Mouse (Mus musculus) embryonic facial prominence, embryonic 15.5 days (tissue): ENCODE results near the gene Mllt11. TPM values are rescaled to one million over a fixed set of nuclear protein-coding genes. Genes with fewer than 3 reads are reported as not detected.

Experiments used
- polyA plus RNA-seq: library from polyadenylated mRNA; unstranded; fragments of >200 nt; fragmentation: Nextera tagmentation; extraction: Ambion mirVana; gene quantifications from 2 replicates; pipeline ENCODE4 v1.2.1, GENCODE M21; 2015

Mllt11 gene
- polyA plus RNA-seq, 1 experiment from 2014 or later, result 18.4 TPM

Other genes with a start within 250 kb of the Mllt11 start
- gene Zfp687, start 216.7 kb downstream of the Mllt11 start, polyA plus RNA-seq, result 21.4 and 25.2 TPM in 2 replicates
- 265 and 267 TPM in 2 replicates for gene Psmd4, start 189.6 kb downstream of the Mllt11 start, polyA plus RNA-seq
- 22.3 and 23.0 TPM in 2 replicates for gene Pip5k1a, start 125.2 kb downstream of the Mllt11 start, polyA plus RNA-seq
- 142 and 162 TPM in 2 replicates for gene Vps72, start 121.1 kb downstream of the Mllt11 start, polyA plus RNA-seq
- 1.7 and 3.8 TPM in 2 replicates for gene Tmod4, start 107.7 kb downstream of the Mllt11 start, polyA plus RNA-seq
- gene Scnm1, start 98.2 kb downstream of the Mllt11 start, polyA plus RNA-seq, result 73.0 and 79.5 TPM in 2 replicates
- 16.9 and 17.4 TPM in 2 replicates for gene Lysmd1, start 98.1 kb downstream of the Mllt11 start, polyA plus RNA-seq
- 6.6 and 7.6 TPM in 2 replicates for gene Tnfaip8l2, start 89.8 kb downstream of the Mllt11 start, polyA plus RNA-seq
- 13.1 and 15.6 TPM in 2 replicates for gene Sema6c, start 71.7 kb downstream of the Mllt11 start, polyA plus RNA-seq
- 8.9 and 9.8 TPM in 2 replicates for gene Gabpb2, start 14.3 kb downstream of the Mllt11 start, polyA plus RNA-seq
- 121 and 123 TPM in 2 replicates for gene Cdc42se1, start 3.4 kb downstream of the Mllt11 start, polyA plus RNA-seq
- gene Gm128, start 9.4 kb upstream of the Mllt11 start, polyA plus RNA-seq, result 0.54 and 0.80 TPM in 2 replicates
- 10.3 and 10.7 TPM in 2 replicates for gene Bnipl, start 19.0 kb upstream of the Mllt11 start, polyA plus RNA-seq
- 48.1 and 54.0 TPM in 2 replicates for gene Mindy1, start 49.2 kb upstream of the Mllt11 start, polyA plus RNA-seq
- 26.0 and 26.5 TPM in 2 replicates for gene Prune1, start 49.9 kb upstream of the Mllt11 start, polyA plus RNA-seq
- gene Anxa9, start 75.0 kb upstream of the Mllt11 start, polyA plus RNA-seq, result 8.8 and 11.6 TPM in 2 replicates
- gene Cers2, start 82.6 kb upstream of the Mllt11 start, polyA plus RNA-seq, result 146 and 153 TPM in 2 replicates
- gene Setdb1, start 125.0 kb upstream of the Mllt11 start, polyA plus RNA-seq, result 38.3 and 39.4 TPM in 2 replicates
- 0.24 TPM in 1 of 2 replicates, not detected in the other for gene 4930558C23Rik, start 170.7 kb upstream of the Mllt11 start, polyA plus RNA-seq
- gene Arnt, start 202.2 kb upstream of the Mllt11 start, polyA plus RNA-seq, result 49.9 and 50.2 TPM in 2 replicates